Comparison of ENCODE assay signal across 24 mouse cellular contexts in genomic region chr13:111373801-111374200, GRCm38 (mm10).
DNase-seq lines count a peak whose midpoint lies in the region; ATAC-seq and TF ChIP-seq lines count a peak whose summit lies in the region.
"Had no signal": no experiment of that assay in that cellular context is flagged by ENCODE, and none has a peak within 500 bp of the region (broad histone marks: within the 10 kb centered on the region; RNA-seq: fewer than 3 reads in every experiment).

No protein-coding gene starts in this region.

- DNase-seq in embryonic facial prominence, embryonic 11.5 days (ENCODE audit: low spot score), result peak; percentile 11
- no peak for DNase-seq in embryonic facial prominence, embryonic 10.5 days (ENCODE audit: low spot score)
- DNase-seq in kidney, postnatal 0 days (ENCODE audit: low spot score), result peak; percentile 29
- no peak for DNase-seq in kidney, adult 8-10 months
- no peak for DNase-seq in stomach, postnatal 0 days (ENCODE audit: low spot score)
- no peak for DNase-seq in thymus, postnatal 25 days
- no peak for DNase-seq in spleen, postnatal 36 days (ENCODE audit: low spot score in 2 of 2)
- DNase-seq: adrenal gland, postnatal 36 days; cerebellum, adult 9-10 months; kidney, postnatal 4 days; lung, embryonic 14.5 days; lung, postnatal 4 days; thymus, adult 2 months had no signal

- no peaks in the 10 kb centered on the region for H3K27me3 ChIP-seq in embryonic facial prominence, embryonic 11.5 days (ENCODE audit: control insufficient read depth, insufficient read depth, low read length)
- H3K27me3 ChIP-seq in embryonic facial prominence, embryonic 10.5 days (replicated peaks; ENCODE audit: low read depth, poor library complexity, severe bottlenecking), result no peaks in the 10 kb centered on the region
- H3K27me3 ChIP-seq in kidney, postnatal 0 days (ENCODE audit: insufficient read depth, low read length), result no peaks in the 10 kb centered on the region
- H3K27me3 ChIP-seq in embryonic facial prominence, embryonic 15.5 days, result no peaks in the 10 kb centered on the region
- no peaks in the 10 kb centered on the region for H3K27me3 ChIP-seq in stomach, postnatal 0 days (ENCODE audit: control insufficient read depth, insufficient read depth, low read length)
- H3K27me3 ChIP-seq: hindbrain, embryonic 12.5 days; kidney, embryonic 15.5 days; neural tube, embryonic 13.5 days had no signal

- H3K36me3 ChIP-seq in embryonic facial prominence, embryonic 11.5 days (replicated peaks; ENCODE audit: control insufficient read depth, insufficient read depth, low read depth, low read length), result no peaks in the 10 kb centered on the region
- H3K36me3 ChIP-seq in embryonic facial prominence, embryonic 10.5 days (replicated peaks), result no peaks in the 10 kb centered on the region
- no peaks in the 10 kb centered on the region for H3K36me3 ChIP-seq in kidney, postnatal 0 days (ENCODE audit: insufficient read depth, low read length)
- no peaks in the 10 kb centered on the region for H3K36me3 ChIP-seq in embryonic facial prominence, embryonic 15.5 days
- no peaks in the 10 kb centered on the region for H3K36me3 ChIP-seq in stomach, postnatal 0 days (ENCODE audit: control insufficient read depth, insufficient read depth, low read length)
- H3K36me3 ChIP-seq: hindbrain, embryonic 12.5 days; kidney, embryonic 15.5 days; neural tube, embryonic 13.5 days had no signal

- TF ChIP-seq CTCF in kidney, postnatal 0 days (IDR thresholded peaks at IDR 0.05; ENCODE audit: low read depth), result no peak
- TF ChIP-seq CTCF in stomach, postnatal 0 days (IDR thresholded peaks at IDR 0.05; ENCODE audit: low read depth), result no peak

- TF ChIP-seq EP300 in stomach, postnatal 0 days (optimal IDR thresholded peaks at IDR 0.05), result peak; percentile 97

- no peaks in the 10 kb centered on the region for H3K9me3 ChIP-seq in embryonic facial prominence, embryonic 11.5 days (replicated peaks; ENCODE audit: control insufficient read depth, low read length)
- H3K9me3 ChIP-seq in embryonic facial prominence, embryonic 10.5 days, result no peaks in the 10 kb centered on the region
- no peaks in the 10 kb centered on the region for H3K9me3 ChIP-seq in kidney, postnatal 0 days (replicated peaks; ENCODE audit: low read length)
- H3K9me3 ChIP-seq in embryonic facial prominence, embryonic 15.5 days (replicated peaks), result no peaks in the 10 kb centered on the region
- H3K9me3 ChIP-seq in stomach, postnatal 0 days (ENCODE audit: control insufficient read depth, low read length), result no peaks in the 10 kb centered on the region
- H3K9me3 ChIP-seq: hindbrain, embryonic 12.5 days; kidney, embryonic 15.5 days; neural tube, embryonic 13.5 days had no signal

- no peaks in the 10 kb centered on the region for H3K4me1 ChIP-seq in embryonic facial prominence, embryonic 11.5 days (ENCODE audit: control insufficient read depth, insufficient read depth, low read length)
- H3K4me1 ChIP-seq in embryonic facial prominence, embryonic 10.5 days, result no peaks in the 10 kb centered on the region
- H3K4me1 ChIP-seq in kidney, postnatal 0 days (replicated peaks; ENCODE audit: insufficient read depth, low read length), result no peaks in the 10 kb centered on the region
- H3K4me1 ChIP-seq in embryonic facial prominence, embryonic 15.5 days, result no peaks in the 10 kb centered on the region
- no peaks in the 10 kb centered on the region for H3K4me1 ChIP-seq in stomach, postnatal 0 days (replicated peaks; ENCODE audit: control insufficient read depth, insufficient read depth)
- H3K4me1 ChIP-seq: hindbrain, embryonic 12.5 days; kidney, embryonic 15.5 days; neural tube, embryonic 13.5 days had no signal

- H3K4me3 ChIP-seq in embryonic facial prominence, embryonic 11.5 days (ENCODE audit: low read depth, low read length), result no peak overlapping the region
- H3K4me3 ChIP-seq in embryonic facial prominence, embryonic 10.5 days, result no peak overlapping the region
- H3K4me3 ChIP-seq in kidney, postnatal 0 days (replicated peaks; ENCODE audit: low read depth, low read length), result no peak overlapping the region
- H3K4me3 ChIP-seq in embryonic facial prominence, embryonic 15.5 days (replicated peaks), result no peak overlapping the region
- no peak overlapping the region for H3K4me3 ChIP-seq in stomach, postnatal 0 days (ENCODE audit: low read depth, low read length)
- H3K4me3 ChIP-seq: erythroblast, embryonic 14.5 days; hindbrain, embryonic 12.5 days; kidney, embryonic 15.5 days; myocyte; neural tube, embryonic 13.5 days had no signal

- ATAC-seq in embryonic facial prominence, embryonic 11.5 days (replicated peaks; ENCODE audit: insufficient number of reproducible peaks, low FRiP score, low TSS enrichment, low read depth), result no peak
- no peak for ATAC-seq in kidney, postnatal 0 days (replicated peaks; ENCODE audit: low FRiP score, low read depth)
- ATAC-seq in embryonic facial prominence, embryonic 15.5 days (ENCODE audit: insufficient number of reproducible peaks, low FRiP score, low TSS enrichment, low read depth), result peak; percentile 29; the same call in 1 of the 2 replicates
- ATAC-seq in stomach, postnatal 0 days (ENCODE audit: low FRiP score, low TSS enrichment), result peak; percentile 71; the same call in 1 of the 2 replicates
- ATAC-seq: forebrain, embryonic 14.5 days; intestine, postnatal 0 days; midbrain, embryonic 16.5 days had no signal

- no peak overlapping the region for H3K9ac ChIP-seq in embryonic facial prominence, embryonic 11.5 days (replicated peaks; ENCODE audit: low read length)
- no peak overlapping the region for H3K9ac ChIP-seq in kidney, postnatal 0 days (ENCODE audit: low read depth, low read length)
- H3K9ac ChIP-seq in embryonic facial prominence, embryonic 15.5 days, result no peak overlapping the region
- no peak overlapping the region for H3K9ac ChIP-seq in stomach, postnatal 0 days (ENCODE audit: low read length)
- H3K9ac ChIP-seq: hindbrain, embryonic 12.5 days; kidney, embryonic 15.5 days; liver, embryonic 14.5 days; lung, embryonic 14.5 days; neural tube, embryonic 13.5 days had no signal

- H3K4me2 ChIP-seq in embryonic facial prominence, embryonic 11.5 days (ENCODE audit: low read depth, low read length), result no peak overlapping the region
- H3K4me2 ChIP-seq in kidney, postnatal 0 days (ENCODE audit: low read length), result no peak overlapping the region
- no peak overlapping the region for H3K4me2 ChIP-seq in embryonic facial prominence, embryonic 15.5 days (replicated peaks)
- no peak overlapping the region for H3K4me2 ChIP-seq in stomach, postnatal 0 days (replicated peaks; ENCODE audit: low read depth)
- H3K4me2 ChIP-seq: heart, embryonic 11.5 days; hindbrain, embryonic 12.5 days; kidney, embryonic 15.5 days; lung, embryonic 14.5 days; neural tube, embryonic 13.5 days had no signal

- 56% methylated on average over 1 of the region's 1 CpGs for WGBS in embryonic facial prominence, embryonic 11.5 days
- WGBS in embryonic facial prominence, embryonic 10.5 days, result 56% methylated on average over 1 of the region's 1 CpGs
- 71% methylated on average over 1 of the region's 1 CpGs for WGBS in kidney, postnatal 0 days
- WGBS in embryonic facial prominence, embryonic 15.5 days, result 52% methylated on average over 1 of the region's 1 CpGs
- WGBS in stomach, postnatal 0 days, result 59% methylated on average over 1 of the region's 1 CpGs

- H3K27ac ChIP-seq in embryonic facial prominence, embryonic 11.5 days (replicated peaks; ENCODE audit: low read depth, low read length), result no peak overlapping the region
- no peak overlapping the region for H3K27ac ChIP-seq in embryonic facial prominence, embryonic 10.5 days (replicated peaks)
- no peak overlapping the region for H3K27ac ChIP-seq in kidney, postnatal 0 days
- H3K27ac ChIP-seq in embryonic facial prominence, embryonic 15.5 days (replicated peaks), result no peak overlapping the region
- no peak overlapping the region for H3K27ac ChIP-seq in stomach, postnatal 0 days (replicated peaks)
- H3K27ac ChIP-seq: hindbrain, embryonic 12.5 days; kidney, embryonic 15.5 days; liver, embryonic 14.5 days; neural tube, embryonic 13.5 days had no signal

Comparison
In these comparisons a context has a peak if more than half of its experiments do, and no peak if none do; other contexts are left out.
1. ATAC-seq: peak in embryonic facial prominence, embryonic 15.5 days (single experiment) and stomach, postnatal 0 days (single experiment); none in embryonic facial prominence, embryonic 11.5 days (single experiment) and kidney, postnatal 0 days (single experiment).
2. DNase-seq: peak in embryonic facial prominence, embryonic 11.5 days (single experiment) and kidney, postnatal 0 days (single experiment); none in embryonic facial prominence, embryonic 10.5 days (single experiment), kidney, adult 8-10 months (0 of 2), stomach, postnatal 0 days (single experiment), thymus, postnatal 25 days (single experiment) and spleen, postnatal 36 days (0 of 2).